Mouse (Mus musculus): ENCODE measurements at regions not wholly inside any gene's neighbourhood (a gene's known extent, or its start where the extent isn't known, plus 50 kb on each side); places are given as distances from the start of the nearest gene placed in this dataset.

- TF ChIP-seq CTCF (IDR thresholded peaks at IDR 0.05; ENCODE audit: low read depth): no peak
- TF ChIP-seq EP300 (IDR thresholded peaks at IDR 0.05; ENCODE audit: low read depth): no peak
Observed at GRCm38 (mm10) chr12:29391756-29392155, 136.4 kb upstream of the Myt1l start.

Data from heart, postnatal 0 days (tissue).